Mouse (Mus musculus) hindbrain, postnatal 0 days (tissue): ENCODE data around the gene Grid2ip. TPM values are rescaled to one million over a fixed set of nuclear protein-coding genes. Genes with fewer than 3 reads are reported as not detected.

ENCODE experiments used
- ATAC-seq: fragments of 200-750 bp; cut with Nextera tagmentation; 2 replicates; pipeline ENCODE4 v1.8.0; 2017; ENCODE audit warnings: mild to moderate bottlenecking, moderate TSS enrichment, moderate library complexity
- DNase-seq: peaks from one replicate; pipeline ENCODE4 v3.0.0-alpha.2; 2015; ENCODE audit warnings: low spot score
- H3K27ac ChIP-seq: fragments of 300-500 bp; sonication (generic); 2 replicates; pipeline ENCODE4 v1.5.1; 2014; ENCODE audit warnings: mild to moderate bottlenecking
- H3K27me3 ChIP-seq: fragments of 300-500 bp; sonication (generic); 2 replicates; pipeline ENCODE4 v1.6.1; 2014; ENCODE audit warnings: low read length, mixed read lengths; ENCODE audit not compliant: insufficient read depth
- H3K36me3 ChIP-seq: fragments of 300-500 bp; sonication (generic); 2 replicates; pipeline ENCODE4 v1.6.1; 2014; ENCODE audit warnings: low read length, mixed read lengths; ENCODE audit not compliant: insufficient read depth
- H3K4me1 ChIP-seq: fragments of 300-500 bp; sonication (generic); 2 replicates; pipeline ENCODE4 v1.6.1; 2014; ENCODE audit warnings: antibody characterized with exemption, low read length, mixed read lengths; ENCODE audit not compliant: insufficient read depth
- H3K4me2 ChIP-seq: fragments of 300-500 bp; sonication (generic); 2 replicates; pipeline ENCODE4 v1.6.1; 2014; ENCODE audit warnings: low read depth, mild to moderate bottlenecking, low read length, moderate library complexity, mixed read lengths
- H3K4me3 ChIP-seq: fragments of 300-500 bp; sonication (generic); 2 replicates; pipeline ENCODE4 v1.5.1; 2014; ENCODE audit warnings: low read length
- H3K9ac ChIP-seq: fragments of 300-500 bp; sonication (generic); replicated peaks from 2 replicates; pipeline ENCODE4 v1.6.1; 2014; ENCODE audit warnings: mild to moderate bottlenecking, low read length, moderate library complexity, mixed read lengths
- H3K9me3 ChIP-seq: fragments of 300-500 bp; sonication (generic); 2 replicates; pipeline ENCODE4 v1.6.1; 2016; ENCODE audit warnings: low read length, mixed read lengths
- CTCF ChIP-seq: IDR thresholded peaks from 2 replicates; pipeline ENCODE4 v1.5.1; 2016; ENCODE audit warnings: antibody characterized with exemption, control low read depth, low read depth
- WGBS: fragments of 180-500 bp; shearing (Covaris S2); extraction: QIAGEN DNeasy Blood & Tissue Kit; methylation state at CpG from one replicate; pipeline ENCODE4 v1.1.7; 2014; 5-methylcytosine and 5-hydroxymethylcytosine counted together
- polyA plus RNA-seq: library from polyadenylated mRNA; unstranded; fragments of >200 nt; fragmentation: Nextera tagmentation; extraction: Ambion mirVana; gene quantifications from 2 replicates; pipeline ENCODE4 v1.2.1, GENCODE M21; 2015
- total RNA-seq: library from RNA; depleted of rRNA; stranded (reverse); fragments of >200 nt; gene quantifications from 2 replicates; pipeline ENCODE4 v1.2.3, GENCODE M21; 2014; rRNA removed

Gene Grid2ip
- total and polyA plus RNA-seq, 2 experiments from 2014 or later, result 1.2 to 5.1 TPM

DNA sequence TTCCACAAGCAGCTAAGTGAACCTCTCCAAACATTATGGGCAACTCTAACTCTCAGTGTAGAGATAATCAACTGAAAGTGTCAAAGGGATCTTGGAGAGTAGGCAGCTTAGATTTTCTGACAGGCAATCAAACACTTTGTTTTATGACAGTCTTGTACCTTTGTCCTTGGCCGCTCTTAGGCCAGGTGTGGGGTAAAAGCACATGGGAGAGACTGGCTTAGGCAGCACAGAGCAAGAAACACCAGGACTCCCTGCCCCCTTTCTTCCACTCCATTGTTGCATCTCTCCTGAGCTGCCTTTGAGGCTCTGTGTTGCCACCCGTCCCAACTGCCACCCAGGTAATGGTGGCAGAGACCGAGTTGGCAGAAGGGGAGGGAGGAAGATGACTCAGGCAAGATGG is 84.2 kb downstream of the Grid2ip start:
- Histone ChIP-seq H3K4me1 (no peaks in the 10 kb centered on the region), H3K9me3 (no peaks in the 10 kb centered on the region)
- TF ChIP-seq CTCF, result no peak

DNA sequence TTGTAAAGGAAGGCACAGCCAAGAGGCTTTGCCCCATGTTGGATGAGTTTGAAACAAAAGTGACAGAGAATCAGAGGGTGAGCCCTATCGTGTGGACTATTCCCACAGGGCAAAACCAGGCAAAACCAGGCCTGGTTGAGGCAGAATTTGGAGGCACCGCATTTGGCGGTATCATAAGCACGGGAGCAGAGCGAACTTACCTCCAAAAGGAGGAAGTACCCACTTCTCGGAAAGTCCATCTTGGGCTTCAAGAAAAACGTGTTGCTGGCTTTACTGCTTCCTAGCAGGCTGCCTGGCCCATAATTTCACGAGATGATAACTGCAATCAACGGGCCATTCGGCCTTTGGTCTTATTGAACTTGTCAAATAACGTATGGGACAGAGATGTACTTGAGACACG is 84.6 kb downstream of the Grid2ip start:
- Histone ChIP-seq H3K27ac (no peak overlapping the region), H3K27me3 (no peaks in the 10 kb centered on the region), H3K4me1 (no peaks in the 10 kb centered on the region), H3K4me3 (no peak overlapping the region), H3K9me3 (no peaks in the 10 kb centered on the region), H3K36me3 (no peaks in the 10 kb centered on the region), H3K4me2 (no peak overlapping the region), H3K9ac (no peak overlapping the region)
- ATAC-seq (no peak), DNase-seq (no peak)
- WGBS, result 85% methylated on average over 12 of the region's 12 CpGs
- TF ChIP-seq CTCF, result no peak

More for the DNA sequence above, 84.2 kb downstream of the Grid2ip start:
- no peak overlapping the region for H3K4me3 ChIP-seq
- WGBS, result 85% methylated on average over 3 of the region's 3 CpGs
- H3K27ac ChIP-seq, result no peak overlapping the region
- no peaks in the 10 kb centered on the region for H3K36me3 ChIP-seq
- no peak overlapping the region for H3K9ac ChIP-seq
- no peaks in the 10 kb centered on the region for H3K27me3 ChIP-seq
- ATAC-seq (no peak), DNase-seq (no peak)
- no peak overlapping the region for H3K4me2 ChIP-seq

Other genes starting within 250 kb of the Grid2ip start
- gene Rnf216, start 244.3 kb upstream of the Grid2ip start, total RNA-seq, result 28.0 and 32.7 TPM in 2 replicates
- gene Rnf216, start 244.3 kb upstream of the Grid2ip start, polyA plus RNA-seq, result 25.3 and 29.7 TPM in 2 replicates
- not detected in 2 replicates for gene Olfr718-ps1, start 209.8 kb upstream of the Grid2ip start, total RNA-seq
- not detected in 2 replicates for gene Olfr718-ps1, start 209.8 kb upstream of the Grid2ip start, polyA plus RNA-seq
- 11.8 and 13.3 TPM in 2 replicates for gene Rbak, start 176.6 kb upstream of the Grid2ip start, total RNA-seq
- 9.3 and 10.0 TPM in 2 replicates for gene Rbak, start 176.6 kb upstream of the Grid2ip start, polyA plus RNA-seq
- gene Spdye4b, start 176.3 kb upstream of the Grid2ip start, total RNA-seq, result 0.11 TPM in 1 of 2 replicates, not detected in the other
- gene Spdye4b, start 176.3 kb upstream of the Grid2ip start, polyA plus RNA-seq, result not detected in 2 replicates
- gene Spdye4a, start 130.4 kb upstream of the Grid2ip start, total RNA-seq, result 0.84 TPM in 1 of 2 replicates, not detected in the other
- gene Spdye4a, start 130.4 kb upstream of the Grid2ip start, polyA plus RNA-seq, result not detected in 2 replicates
- gene Zfp12, start 122.2 kb upstream of the Grid2ip start, total RNA-seq, result 32.6 and 33.5 TPM in 2 replicates
- gene Zfp12, start 122.2 kb upstream of the Grid2ip start, polyA plus RNA-seq, result 12.2 and 12.3 TPM in 2 replicates
- 28.0 and 31.3 TPM in 2 replicates for gene Zfp316, start 87.3 kb upstream of the Grid2ip start, total RNA-seq
- 5.4 and 6.2 TPM in 2 replicates for gene Zfp316, start 87.3 kb upstream of the Grid2ip start, polyA plus RNA-seq
- gene Zfp853, start 63.7 kb upstream of the Grid2ip start, total RNA-seq, result 31.7 and 33.5 TPM in 2 replicates
- 0.53 and 0.61 TPM in 2 replicates for gene Zfp853, start 63.7 kb upstream of the Grid2ip start, polyA plus RNA-seq
- 42.0 and 44.4 TPM in 2 replicates for gene E130309D02Rik, start 42.0 kb upstream of the Grid2ip start, total RNA-seq
- gene E130309D02Rik, start 42.0 kb upstream of the Grid2ip start, polyA plus RNA-seq, result 21.7 and 23.9 TPM in 2 replicates
- gene Zdhhc4, start 28.1 kb upstream of the Grid2ip start, total RNA-seq, result 79.6 and 84.4 TPM in 2 replicates
- gene Zdhhc4, start 28.1 kb upstream of the Grid2ip start, polyA plus RNA-seq, result 92.1 and 96.7 TPM in 2 replicates
- gene Kdelr2, start 46.5 kb downstream of the Grid2ip start, total RNA-seq, result 91.8 and 108 TPM in 2 replicates
- 140 and 143 TPM in 2 replicates for gene Kdelr2, start 46.5 kb downstream of the Grid2ip start, polyA plus RNA-seq
- 30.1 and 30.5 TPM in 2 replicates for gene Daglb, start 107.2 kb downstream of the Grid2ip start, total RNA-seq
- gene Daglb, start 107.2 kb downstream of the Grid2ip start, polyA plus RNA-seq, result 19.3 and 20.3 TPM in 2 replicates
- gene Rac1, start 170.7 kb downstream of the Grid2ip start, total RNA-seq, result 143 and 148 TPM in 2 replicates
- gene Rac1, start 170.7 kb downstream of the Grid2ip start, polyA plus RNA-seq, result 412 and 436 TPM in 2 replicates